In genomic region chr13:96630396-96630795, GRCm38 (mm10) we compare ENCODE assay signal across 28 mouse cellular contexts. TPM values are rescaled to one million over a fixed set of nuclear protein-coding genes. Genes with fewer than 3 reads are reported as not detected.
DNase-seq lines count a peak whose midpoint lies in the region; ATAC-seq and TF ChIP-seq lines count a peak whose summit lies in the region.
"Had no signal": no experiment of that assay in that cellular context is flagged by ENCODE, and none has a peak within 500 bp of the region (broad histone marks: within the 10 kb centered on the region; RNA-seq: fewer than 3 reads in every experiment).

No protein-coding gene starts in this region.

- H3K9me3 ChIP-seq in liver, embryonic 12.5 days (replicated peaks), result no peaks in the 10 kb centered on the region
- no peaks in the 10 kb centered on the region for H3K9me3 ChIP-seq in liver, embryonic 14.5 days (ENCODE audit: control insufficient read depth, low read length)
- H3K9me3 ChIP-seq in liver, postnatal 0 days (ENCODE audit: low read length), result no peaks in the 10 kb centered on the region
- H3K9me3 ChIP-seq in forebrain, embryonic 10.5 days, result no peaks in the 10 kb centered on the region
- H3K9me3 ChIP-seq: embryonic facial prominence, embryonic 12.5 days; embryonic facial prominence, embryonic 15.5 days; forebrain, embryonic 12.5 days; forebrain, embryonic 15.5 days; G1E; heart, embryonic 10.5 days; heart, embryonic 13.5 days had no signal

- H3K4me1 ChIP-seq in liver, embryonic 12.5 days, result 0 out of 2 replicates have a peak, but pooled peaks cover 2% of the 10 kb centered on the region
- no peaks in the 10 kb centered on the region for H3K4me1 ChIP-seq in liver, embryonic 14.5 days (replicated peaks; ENCODE audit: control insufficient read depth in 2 of 2, insufficient read depth in 2 of 2, low read length in 1 of 2)
- H3K4me1 ChIP-seq in liver, postnatal 0 days (ENCODE audit: insufficient read depth), result no peaks in the 10 kb centered on the region
- H3K4me1 ChIP-seq in forebrain, embryonic 10.5 days, result no peaks in the 10 kb centered on the region
- H3K4me1 ChIP-seq: embryonic facial prominence, embryonic 12.5 days; embryonic facial prominence, embryonic 15.5 days; forebrain, embryonic 12.5 days; forebrain, embryonic 15.5 days; heart, embryonic 10.5 days; heart, embryonic 13.5 days had no signal

- H3K27ac ChIP-seq in liver, embryonic 12.5 days, result no peak overlapping the region
- H3K27ac ChIP-seq in liver, embryonic 14.5 days, result no peak overlapping the region
- no peak overlapping the region for H3K27ac ChIP-seq in liver, postnatal 0 days (ENCODE audit: low read depth)
- H3K27ac ChIP-seq in forebrain, embryonic 10.5 days, result no peak overlapping the region
- H3K27ac ChIP-seq: embryonic facial prominence, embryonic 12.5 days; embryonic facial prominence, embryonic 15.5 days; forebrain, embryonic 12.5 days; forebrain, embryonic 15.5 days; heart, adult 2 months; heart, embryonic 10.5 days; heart, embryonic 13.5 days; hindbrain, embryonic 14.5 days; hindbrain, postnatal 0 days had no signal

- peaks cover 49% of the 10 kb centered on the region for H3K36me3 ChIP-seq in liver, embryonic 12.5 days
- H3K36me3 ChIP-seq in liver, embryonic 14.5 days (replicated peaks; ENCODE audit: control insufficient read depth, insufficient read depth, low read depth), result peaks cover 11% of the 10 kb centered on the region; the same call in 1 of the 2 replicates
- H3K36me3 ChIP-seq in liver, postnatal 0 days (replicated peaks; ENCODE audit: insufficient read depth, low read length), result peaks cover 48% of the 10 kb centered on the region
- peaks cover 50% of the 10 kb centered on the region for H3K36me3 ChIP-seq in forebrain, embryonic 10.5 days (replicated peaks)

- H3K27me3 ChIP-seq in liver, embryonic 12.5 days (replicated peaks), result no peaks in the 10 kb centered on the region
- no peaks in the 10 kb centered on the region for H3K27me3 ChIP-seq in liver, embryonic 14.5 days (ENCODE audit: control insufficient read depth, insufficient read depth, low read length)
- no peaks in the 10 kb centered on the region for H3K27me3 ChIP-seq in liver, postnatal 0 days (ENCODE audit: insufficient read depth, low read length)
- no peaks in the 10 kb centered on the region for H3K27me3 ChIP-seq in forebrain, embryonic 10.5 days (ENCODE audit: poor library complexity, severe bottlenecking)
- H3K27me3 ChIP-seq: CH12.LX; embryonic facial prominence, embryonic 12.5 days; embryonic facial prominence, embryonic 15.5 days; forebrain, embryonic 12.5 days; forebrain, embryonic 15.5 days; heart, embryonic 13.5 days; Patski had no signal

- H3K9ac ChIP-seq in liver, embryonic 12.5 days, result no peak overlapping the region
- H3K9ac ChIP-seq in liver, embryonic 14.5 days (replicated peaks), result no peak overlapping the region
- H3K9ac ChIP-seq in liver, postnatal 0 days (replicated peaks), result no peak overlapping the region
- H3K9ac ChIP-seq: embryonic facial prominence, embryonic 12.5 days; embryonic facial prominence, embryonic 15.5 days; forebrain, embryonic 12.5 days; forebrain, embryonic 15.5 days; heart, embryonic 13.5 days; hindbrain, embryonic 14.5 days had no signal

- H3K4me3 ChIP-seq in liver, embryonic 12.5 days, result no peak overlapping the region
- no peak overlapping the region for H3K4me3 ChIP-seq in liver, embryonic 14.5 days (ENCODE audit: insufficient read depth in 1 of 2, low read depth in 2 of 2, low read length in 2 of 2)
- H3K4me3 ChIP-seq in liver, postnatal 0 days (ENCODE audit: low read depth, low read length), result no peak overlapping the region
- no peak overlapping the region for H3K4me3 ChIP-seq in forebrain, embryonic 10.5 days
- H3K4me3 ChIP-seq: embryonic facial prominence, embryonic 12.5 days; embryonic facial prominence, embryonic 15.5 days; forebrain, embryonic 12.5 days; forebrain, embryonic 15.5 days; heart, adult 2 months; heart, embryonic 10.5 days; heart, embryonic 13.5 days had no signal

- WGBS in liver, embryonic 12.5 days (ENCODE audit: insufficient replicate concordance), result 44% methylated on average over 4 of the region's 4 CpGs
- WGBS in liver, embryonic 14.5 days (ENCODE audit: insufficient replicate concordance), result 31% methylated on average over 4 of the region's 4 CpGs
- WGBS in liver, postnatal 0 days (ENCODE audit: insufficient replicate concordance), result 55% methylated on average over 4 of the region's 4 CpGs
- WGBS in forebrain, embryonic 10.5 days, result 93% methylated on average over 4 of the region's 4 CpGs

- DNase-seq in liver, embryonic 14.5 days (ENCODE audit: low read depth in 3 of 3, low spot score in 3 of 3), result peak in 1 of 3 experiments; percentile 4
- DNase-seq in liver, postnatal 0 days, result no peak
- no peak for DNase-seq in forebrain, embryonic 10.5 days (ENCODE audit: extremely low spot score, low spot score)
- DNase-seq in spleen, postnatal 14 days (ENCODE audit: low spot score in 2 of 2), result no peak
- no peak for DNase-seq in left cerebral cortex, adult 9 months (ENCODE audit: low spot score in 2 of 2)
- DNase-seq: adrenal gland, postnatal 10 days; adrenal gland, postnatal 36 days; B cell, adult 2 months; cerebellum, adult 18-20 months; cerebellum, adult 9-10 months; cerebellum, postnatal 14 days; gastrocnemius, postnatal 10 days; gastrocnemius, postnatal 36 days; heart, adult 2 months; heart, postnatal 14 days; heart, postnatal 4 days had no signal

- 0 out of 2 replicates have a peak, but pooled peaks have one; percentile 29 for TF ChIP-seq EP300 in liver, embryonic 14.5 days (IDR thresholded peaks at IDR 0.05; ENCODE audit: low read depth)
- TF ChIP-seq EP300 in liver, postnatal 0 days (IDR thresholded peaks at IDR 0.05; ENCODE audit: low read depth), result no peak

- TF ChIP-seq CTCF in liver, embryonic 14.5 days (IDR thresholded peaks at IDR 0.05; ENCODE audit: low read depth), result no peak
- no peak for TF ChIP-seq CTCF in liver, postnatal 0 days (IDR thresholded peaks at IDR 0.05; ENCODE audit: low read depth)

- no peak overlapping the region for H3K4me2 ChIP-seq in liver, embryonic 12.5 days
- no peak overlapping the region for H3K4me2 ChIP-seq in liver, embryonic 14.5 days (ENCODE audit: low read depth)
- H3K4me2 ChIP-seq in liver, postnatal 0 days (ENCODE audit: low read depth, low read length), result no peak overlapping the region
- H3K4me2 ChIP-seq: embryonic facial prominence, embryonic 12.5 days; embryonic facial prominence, embryonic 15.5 days; forebrain, embryonic 12.5 days; forebrain, embryonic 15.5 days; heart, embryonic 13.5 days; hindbrain, embryonic 14.5 days had no signal

- ATAC-seq in liver, embryonic 12.5 days, result peak; percentile 67
- ATAC-seq in liver, embryonic 14.5 days (ENCODE audit: insufficient read depth), result peak; percentile 51; the same call in 1 of the 2 replicates
- peak; percentile 23; the same call in 1 of the 2 replicates for ATAC-seq in liver, postnatal 0 days
- ATAC-seq: forebrain, embryonic 15.5 days; hindbrain, postnatal 0 days; Patski had no signal

RNA-seq across cellular contexts. Expression of gene Hmgcr, which starts 40.3 kb away (rescaled TPM):
- polyA plus RNA-seq in liver, embryonic 12.5 days (2016; fragmentation: Nextera tagmentation; extraction: Ambion mirVana), result 79.3 and 87.9 TPM in 2 replicates
- 26.7 and 36.8 TPM in 2 replicates for polyA plus RNA-seq in liver, embryonic 14.5 days (2012; rRNA removed)
- 80.0 and 85.9 TPM in 2 replicates for polyA plus RNA-seq in liver, embryonic 14.5 days (2014; fragmentation: Nextera tagmentation; extraction: Ambion mirVana)
- 25.3 and 26.5 TPM in 2 replicates for polyA plus RNA-seq in liver, postnatal 0 days (2015; fragmentation: Nextera tagmentation; extraction: Ambion mirVana)
- 156 TPM in 2 replicates for polyA plus RNA-seq in forebrain, embryonic 10.5 days (2016; fragmentation: Nextera tagmentation; extraction: Ambion mirVana)
